Mouse (Mus musculus) c-Kit-positive CD71-negative TER-119-negative erythroid progenitor cells, embryonic 14.5 days (primary cell): Measurements from ENCODE around the gene Gbx1.

ENCODE experiments used
- DNase-seq: peaks from one replicate; pipeline ENCODE4 v3.0.0-alpha.2; 2013; ENCODE audit warnings: low read depth

Gbx1 gene

DNA sequence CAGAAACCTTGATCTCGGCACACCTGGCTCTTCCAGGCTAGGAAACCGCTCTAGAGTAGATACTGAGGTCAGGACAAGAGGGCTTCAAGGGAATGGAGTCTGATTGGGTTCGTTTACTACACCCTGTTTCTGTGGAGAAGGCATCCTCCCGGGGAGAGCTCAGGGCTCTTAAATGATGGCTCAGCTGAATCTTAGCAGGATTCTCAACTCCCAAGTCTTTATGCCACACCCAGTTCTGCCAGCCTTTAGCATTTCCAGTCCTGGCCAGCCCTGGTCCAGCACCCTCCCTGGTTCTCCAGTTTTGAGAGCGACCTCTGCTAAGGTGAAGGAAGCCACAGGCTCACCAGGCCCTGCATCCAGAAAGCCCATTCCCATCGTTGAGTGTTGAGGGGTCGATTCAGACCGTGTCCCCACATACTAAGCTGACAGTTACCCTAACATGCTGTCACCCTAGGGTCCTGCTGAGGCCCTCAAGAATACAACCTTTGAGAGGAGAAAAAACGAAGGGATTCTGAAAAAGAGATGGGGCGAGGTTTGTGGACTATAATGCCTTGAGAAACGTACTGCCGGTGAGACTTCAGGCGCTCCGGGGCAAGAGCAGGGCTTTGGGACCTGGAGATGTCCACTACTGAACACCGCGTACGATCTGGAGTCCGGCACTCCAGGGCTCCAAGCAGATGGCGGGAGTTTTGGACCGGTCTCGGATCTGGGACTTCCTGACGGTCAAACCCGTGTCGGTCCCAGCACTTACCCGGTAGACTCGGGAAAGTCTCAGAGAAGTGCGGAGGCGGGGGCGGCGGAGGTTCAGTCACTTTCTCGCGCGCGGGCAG lies 1.4 kb downstream of the Gbx1 start:
- DNase-seq = no peak

DNA sequence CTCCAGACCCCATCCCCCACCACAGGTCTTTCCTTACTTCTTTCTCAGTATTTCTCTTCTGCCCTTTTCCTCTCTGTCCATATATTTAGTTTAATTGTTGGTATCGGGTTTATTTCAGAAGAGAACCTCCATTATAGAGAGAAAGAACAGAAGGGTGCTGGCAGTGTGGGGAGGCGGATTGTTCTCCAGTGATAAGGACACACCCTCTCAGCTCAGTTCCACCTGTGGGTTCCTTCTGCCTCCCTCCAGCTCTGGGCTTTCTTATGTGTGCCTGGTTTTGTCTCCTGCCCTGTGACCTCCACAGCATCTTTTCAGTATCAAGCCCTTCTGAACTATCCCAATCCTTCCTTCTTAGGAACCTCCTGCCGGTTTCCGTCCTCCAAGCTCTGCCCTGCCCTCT lies 2.5 kb downstream of the Gbx1 start:
- no peak for DNase-seq

DNA sequence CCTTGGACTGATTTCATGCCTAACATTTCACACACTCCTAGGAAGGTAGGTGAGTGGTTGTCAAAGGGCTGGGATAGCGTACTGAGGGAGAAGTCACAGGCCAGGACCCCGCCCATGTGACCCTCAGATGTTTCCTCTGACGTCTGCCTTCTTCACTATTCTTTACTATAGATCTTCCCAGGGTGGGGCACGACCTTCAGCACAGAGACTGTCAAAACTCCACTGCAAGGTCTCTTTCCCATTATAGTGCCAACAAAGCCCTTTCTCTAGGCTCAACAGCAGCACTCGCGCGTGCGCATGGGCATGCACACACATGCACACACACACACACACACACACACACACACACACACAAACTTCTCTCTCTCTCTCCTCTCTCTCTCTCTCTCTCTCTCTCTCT lies 3.2 kb downstream of the Gbx1 start:
- no peak for DNase-seq

DNA sequence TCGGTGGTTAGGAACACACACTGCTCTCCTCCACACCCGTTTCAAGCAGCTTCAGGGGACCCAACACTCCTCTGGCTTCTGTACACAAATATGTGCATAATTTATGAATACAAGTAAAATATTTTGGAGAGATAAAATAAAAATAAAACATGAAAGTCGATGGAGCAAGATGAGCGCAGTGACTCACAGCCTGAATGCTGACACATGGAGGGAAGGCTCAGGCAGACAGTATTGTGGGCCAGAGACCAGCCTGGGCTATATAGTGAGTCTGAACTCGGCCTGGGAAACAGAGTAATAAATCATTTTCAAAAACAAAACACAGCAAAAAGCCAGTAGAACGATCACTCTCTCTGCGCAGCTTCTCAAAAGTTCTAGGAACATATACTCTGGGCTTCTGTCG lies 5.6 kb downstream of the Gbx1 start:
- DNase-seq = no peak

DNA sequence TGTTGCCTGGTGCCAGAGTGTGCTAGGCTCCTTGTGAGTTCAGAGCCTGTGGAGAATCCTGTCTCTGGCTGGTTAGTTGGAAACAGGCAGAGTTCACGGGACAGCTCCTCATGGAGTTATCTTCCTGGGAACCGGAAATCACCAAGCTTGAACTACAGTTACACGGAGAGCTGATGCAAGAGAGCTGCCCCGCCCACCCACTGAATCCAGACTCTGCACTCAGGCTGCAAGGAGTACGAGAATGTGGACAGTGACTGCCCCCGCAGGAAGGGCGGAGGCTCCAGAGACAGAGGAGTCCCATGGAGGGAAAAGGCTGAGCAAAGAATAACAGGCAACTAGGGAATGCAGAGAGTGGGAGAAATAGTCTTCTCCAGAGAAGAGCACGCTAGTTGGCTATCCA lies 14.7 kb downstream of the Gbx1 start:
- DNase-seq = no peak

DNA sequence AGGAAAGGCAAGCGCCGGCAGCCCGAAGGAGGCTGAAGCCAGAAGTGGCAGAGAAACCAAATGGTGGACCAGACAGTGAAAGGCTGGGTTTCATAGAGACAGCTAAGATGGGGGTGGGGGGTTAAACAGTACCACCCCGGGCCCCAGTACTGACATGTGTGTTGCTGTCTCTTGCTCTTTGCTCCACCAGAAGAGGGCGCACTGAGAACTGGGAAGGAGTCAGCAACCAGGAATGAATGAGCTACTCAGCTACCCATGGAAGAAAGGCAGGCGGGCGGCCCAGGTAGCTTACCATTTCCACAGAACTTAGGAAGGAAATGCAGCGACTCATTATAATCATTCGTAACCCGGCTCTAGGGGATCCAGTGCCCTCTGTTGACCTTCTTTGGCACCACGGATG lies 16.4 kb downstream of the Gbx1 start:
- DNase-seq = peak; percentile 42

DNA sequence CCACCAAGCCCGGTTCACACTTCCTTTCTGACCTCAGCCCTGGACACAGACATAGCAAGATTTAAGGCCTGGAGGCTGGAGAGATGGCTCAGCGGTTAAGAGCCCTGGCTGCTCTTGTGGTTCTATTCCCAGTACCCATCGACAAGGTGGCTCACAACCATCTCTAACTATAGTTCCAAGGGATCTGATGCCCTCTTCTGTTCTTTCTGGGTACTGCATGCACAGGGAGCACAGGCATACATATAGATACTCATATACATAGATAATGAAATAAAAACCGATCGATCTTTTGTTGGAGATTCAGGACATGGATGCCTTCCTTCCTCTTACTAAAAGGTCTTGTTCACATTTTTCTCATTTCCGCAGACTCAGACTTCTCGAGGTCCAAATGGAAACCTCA lies 18.6 kb downstream of the Gbx1 start:
- DNase-seq = no peak

DNA sequence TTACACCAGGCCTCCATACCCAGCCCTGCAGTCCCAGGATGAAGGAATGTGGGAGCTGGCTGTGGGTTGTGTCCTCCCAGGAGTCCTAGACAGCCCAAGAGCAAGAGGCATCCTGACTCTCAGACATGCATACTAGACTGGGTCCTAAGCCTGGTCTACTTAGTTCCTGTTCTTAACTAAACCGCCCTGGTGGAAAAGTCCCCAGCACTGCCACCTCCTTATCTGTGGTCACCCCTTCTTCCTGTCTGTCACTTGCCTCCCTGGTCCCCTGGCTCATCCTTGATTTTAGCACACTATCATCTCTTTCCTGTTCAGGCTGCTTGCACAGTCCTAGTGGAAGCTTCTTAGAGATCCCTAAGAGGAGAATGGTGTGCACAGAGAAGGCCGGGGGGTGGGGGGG lies 21.5 kb downstream of the Gbx1 start:
- DNase-seq = peak; percentile 31

DNA sequence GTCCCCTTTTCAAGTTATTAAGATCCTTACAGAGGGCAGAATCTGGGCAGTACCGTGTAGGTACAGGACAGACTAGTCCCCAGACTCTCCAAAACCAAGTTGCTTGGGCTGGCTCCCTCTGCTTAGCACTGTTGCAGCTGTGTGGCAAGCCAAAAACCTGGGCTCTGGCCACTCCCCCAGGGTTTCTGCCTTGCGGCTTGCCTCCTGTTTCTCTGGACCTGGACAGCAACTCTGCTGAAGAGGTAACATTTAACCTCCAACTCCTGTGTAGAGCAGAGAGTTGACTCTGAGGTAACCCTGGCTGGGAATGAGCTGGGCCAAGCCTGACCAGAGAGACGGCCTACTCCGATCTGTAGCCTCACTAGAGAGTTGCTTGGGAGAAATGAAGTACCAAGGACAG lies 24.2 kb downstream of the Gbx1 start:
- DNase-seq = no peak

DNA sequence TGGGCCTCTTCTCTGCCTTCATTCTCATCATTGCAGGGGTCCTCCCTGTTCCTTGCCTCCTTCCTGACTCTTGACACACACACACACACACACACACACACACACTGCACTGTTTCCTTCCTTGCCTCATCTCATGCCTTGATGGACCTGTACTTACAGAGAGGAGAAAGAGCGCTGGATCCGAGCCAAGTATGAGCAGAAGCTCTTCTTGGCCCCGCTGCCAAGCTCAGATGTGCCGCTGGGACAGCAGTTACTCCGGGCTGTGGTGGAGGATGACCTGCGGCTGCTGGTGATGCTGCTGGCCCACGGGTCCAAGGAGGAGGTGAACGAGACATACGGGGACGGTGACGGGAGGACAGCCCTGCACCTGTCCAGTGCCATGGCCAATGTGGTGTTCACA lies 26.2 kb downstream of the Gbx1 start:
- no peak for DNase-seq

DNA sequence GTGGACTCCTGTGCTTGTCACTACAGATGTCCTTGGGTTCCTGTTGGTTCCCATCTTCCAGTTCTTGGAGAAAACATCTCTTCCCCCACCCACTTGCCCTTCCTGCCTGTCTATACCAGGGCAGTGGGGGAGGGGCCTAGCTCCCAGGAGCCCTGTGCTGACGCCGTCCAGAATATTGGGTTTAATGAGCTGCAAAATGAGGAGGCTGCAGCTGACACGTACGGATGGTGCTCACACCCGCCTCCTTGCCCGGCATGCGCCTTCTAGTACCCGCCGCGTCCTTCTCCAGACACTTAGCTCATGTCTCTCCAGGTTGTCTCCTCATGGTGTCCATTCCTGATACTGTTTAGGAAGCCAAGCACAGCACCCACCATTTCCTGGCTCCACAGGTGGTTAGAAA lies 27.9 kb downstream of the Gbx1 start:
- DNase-seq = no peak

DNA sequence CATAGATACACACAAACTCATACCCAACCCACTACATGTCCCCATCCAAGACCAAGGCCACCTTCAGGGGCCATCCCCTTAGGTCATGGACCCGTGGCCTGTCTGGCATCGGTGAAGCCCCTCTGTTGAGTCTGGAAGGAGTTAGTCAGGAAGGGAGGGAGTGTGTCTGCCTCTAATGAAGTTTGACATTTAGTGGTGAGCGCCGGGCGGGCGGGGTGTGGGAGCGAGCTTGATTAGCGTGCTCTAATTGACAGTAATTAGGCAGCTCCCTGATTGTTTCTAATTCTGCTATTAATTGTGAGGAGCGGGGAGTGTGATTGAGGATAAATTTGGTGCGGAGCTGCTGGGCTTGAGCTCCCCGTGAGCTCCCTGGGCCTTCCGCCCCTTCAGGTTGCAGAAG lies 29.5 kb downstream of the Gbx1 start:
- no peak for DNase-seq

DNA sequence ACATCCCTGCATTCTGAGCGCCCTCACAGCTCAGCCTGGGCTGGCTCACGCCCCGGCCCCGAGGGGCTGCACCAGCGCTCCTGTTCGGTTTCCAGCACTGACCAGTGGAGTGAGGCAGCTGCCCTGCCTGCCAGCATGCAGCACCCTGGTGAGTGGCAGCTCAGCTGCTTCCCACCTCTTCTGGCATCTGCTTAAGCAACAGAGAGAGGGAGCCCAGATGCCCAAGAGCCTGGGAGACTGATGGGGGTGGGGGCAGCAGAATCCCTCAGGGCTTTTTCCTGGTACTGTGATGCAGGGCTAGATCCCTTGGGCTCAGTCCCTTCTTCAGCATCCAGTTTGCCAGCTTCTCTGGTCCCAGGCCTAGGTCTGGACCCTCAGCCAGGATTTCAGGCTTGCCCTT lies 30.2 kb downstream of the Gbx1 start:
- no peak for DNase-seq

DNA sequence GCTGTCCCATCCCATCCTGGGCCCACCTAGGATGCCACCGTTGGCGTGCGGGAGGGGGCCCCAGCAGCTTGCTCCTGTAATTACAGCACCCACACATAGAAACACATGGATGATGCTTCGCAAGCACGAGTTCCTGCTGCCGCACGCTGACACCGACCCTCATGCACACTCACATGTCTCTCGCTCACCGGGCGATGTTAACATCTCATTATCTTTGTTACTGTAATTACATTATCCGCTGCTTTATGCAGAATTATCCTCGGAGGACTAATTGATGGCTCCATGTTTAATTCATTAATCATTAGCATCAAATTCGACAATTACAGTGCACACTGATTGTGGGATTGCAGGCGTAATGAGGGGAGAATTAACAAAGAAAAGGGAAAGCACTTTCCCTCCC lies 32.0 kb downstream of the Gbx1 start:
- DNase-seq = no peak

DNA sequence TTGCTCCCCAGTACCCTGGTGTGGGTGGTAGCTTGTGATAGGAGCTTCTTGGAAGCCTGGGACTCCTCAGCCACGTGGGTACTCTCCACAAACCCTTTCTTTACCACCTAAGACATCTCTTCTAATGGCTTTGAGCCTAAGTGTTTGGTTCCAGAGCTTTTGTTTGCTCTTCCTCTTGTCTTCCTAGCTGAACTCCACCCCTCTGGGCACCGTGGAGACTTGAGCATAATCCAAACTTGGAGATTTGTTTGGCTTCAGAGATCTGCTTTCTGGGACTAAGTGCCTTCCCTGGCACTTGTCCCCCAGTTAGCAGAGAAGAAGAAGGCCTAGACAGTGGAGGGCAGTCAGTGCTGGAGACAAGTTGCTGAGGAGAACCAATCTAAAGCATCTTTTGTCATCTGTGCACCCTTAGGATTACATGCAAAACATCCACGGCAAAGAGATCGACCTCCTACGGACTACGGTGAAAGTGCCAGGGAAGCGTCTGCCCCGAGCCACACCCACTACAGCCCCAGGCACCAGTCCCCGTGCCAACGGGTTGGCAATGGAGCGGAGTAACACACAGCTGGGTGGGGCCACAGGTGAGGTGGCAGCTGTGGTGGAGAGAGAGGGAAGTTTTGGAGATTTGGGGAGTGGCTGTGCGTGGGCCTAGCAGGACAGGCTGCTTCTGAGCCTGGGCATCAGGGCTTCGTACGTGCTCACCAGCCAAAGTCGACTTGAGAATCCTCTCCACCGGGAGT lies 34.3 kb downstream of the Gbx1 start:
- no peak for DNase-seq

DNA sequence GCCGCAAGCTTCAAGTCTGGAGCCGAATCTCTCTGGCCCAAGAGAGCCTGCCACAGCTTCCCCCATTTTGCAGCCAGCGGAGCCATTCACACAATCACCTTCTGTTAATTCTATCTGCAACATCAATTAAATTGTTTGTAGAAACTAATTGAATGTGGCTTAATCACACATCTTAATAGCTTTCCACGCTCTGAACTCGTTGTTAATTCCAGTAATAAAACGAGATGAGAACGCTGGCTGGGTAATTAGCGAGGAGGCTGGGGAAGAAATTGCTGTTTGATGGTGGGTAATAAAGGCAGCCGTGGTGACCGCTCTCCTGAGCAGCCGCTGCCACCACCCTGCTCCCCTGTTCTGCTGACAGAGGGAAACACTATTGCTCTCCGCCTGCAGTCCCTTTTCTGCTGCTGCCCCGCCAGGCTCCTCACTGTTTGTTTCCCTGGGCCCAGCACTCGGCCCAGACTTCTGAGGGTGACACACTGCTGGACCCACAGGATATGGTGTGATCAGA lies 36.5 kb downstream of the Gbx1 start:
- DNase-seq = no peak

DNA sequence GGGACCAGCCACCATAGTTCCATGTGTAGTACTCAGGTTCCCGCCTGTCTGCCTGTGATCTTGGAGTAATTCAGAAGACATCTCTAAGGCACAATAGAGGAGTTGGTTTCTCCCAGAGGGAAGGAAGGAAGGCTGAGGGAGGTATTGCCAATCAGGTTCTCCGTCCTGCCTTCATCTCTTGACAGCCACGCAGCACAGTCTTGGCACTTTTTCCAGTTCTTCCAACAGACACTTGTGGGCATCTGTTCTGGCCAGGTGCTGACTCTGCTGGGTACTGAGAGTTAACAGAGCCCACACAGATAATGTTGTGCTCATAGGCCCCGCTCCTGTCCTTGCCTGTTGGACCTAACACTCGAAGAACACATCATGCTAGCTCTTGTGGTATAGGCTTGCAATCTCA lies 40.3 kb downstream of the Gbx1 start:
- no peak for DNase-seq

DNA sequence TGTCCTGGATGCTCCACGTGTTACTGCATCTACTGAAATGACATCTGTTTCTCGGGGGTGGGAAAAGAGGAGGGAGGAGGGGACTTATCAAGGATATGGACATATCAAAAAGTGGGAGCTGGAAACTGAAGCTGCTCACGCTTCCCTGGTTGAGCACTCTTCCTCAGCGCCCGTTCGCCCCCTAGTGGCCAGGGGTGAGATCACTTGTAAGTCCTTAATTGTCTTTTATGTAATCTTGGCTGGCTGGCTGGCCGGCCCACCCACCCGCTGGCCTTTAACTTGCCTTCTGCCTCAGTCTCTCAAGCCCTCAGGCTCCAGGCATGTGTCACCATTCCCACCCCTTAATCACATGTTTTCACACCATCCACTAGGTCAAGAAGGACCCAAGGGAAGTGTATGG lies 40.9 kb downstream of the Gbx1 start:
- peak; percentile 74 for DNase-seq

DNA sequence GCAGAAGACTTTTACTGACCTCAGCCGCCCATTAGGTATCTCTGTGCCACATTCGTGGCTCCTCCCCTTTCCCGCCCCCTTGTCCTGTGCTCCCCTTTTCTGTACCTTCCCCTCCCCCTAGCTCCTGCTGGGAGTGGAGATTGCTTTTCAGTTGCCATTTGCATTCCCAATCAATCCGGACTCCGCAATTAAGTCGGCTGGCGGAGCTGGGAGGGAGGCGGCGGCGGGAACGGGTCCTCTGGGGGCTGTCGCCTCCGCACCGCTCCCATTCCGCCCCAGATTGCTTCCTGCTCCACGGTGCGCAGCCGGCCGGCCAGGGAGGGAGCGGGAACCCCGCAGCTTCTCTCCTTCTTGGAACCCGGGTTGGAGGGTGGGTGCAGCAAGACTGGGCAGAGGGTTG lies 42.0 kb downstream of the Gbx1 start:
- DNase-seq = no peak

DNA sequence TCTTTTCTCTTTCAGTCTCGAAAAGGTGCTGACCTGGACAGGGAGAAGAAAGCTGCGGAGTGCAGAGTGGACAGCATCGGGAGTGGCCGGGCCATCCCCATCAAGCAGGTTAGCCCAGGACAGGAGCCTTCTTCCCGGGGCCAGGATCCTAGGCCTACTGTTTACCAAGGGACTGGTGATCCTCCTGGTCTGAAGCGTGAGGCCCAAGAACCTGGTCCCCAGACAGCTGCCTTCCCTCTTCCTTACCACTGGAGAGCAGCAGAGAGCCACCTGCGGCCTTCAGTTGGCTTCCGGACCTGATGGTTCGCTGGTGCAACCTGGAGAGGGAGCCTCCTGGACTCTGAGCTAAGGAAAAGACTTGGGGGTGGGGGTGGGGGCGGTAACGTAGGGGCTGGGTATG lies 43.7 kb downstream of the Gbx1 start:
- peak; percentile 50 for DNase-seq

DNA sequence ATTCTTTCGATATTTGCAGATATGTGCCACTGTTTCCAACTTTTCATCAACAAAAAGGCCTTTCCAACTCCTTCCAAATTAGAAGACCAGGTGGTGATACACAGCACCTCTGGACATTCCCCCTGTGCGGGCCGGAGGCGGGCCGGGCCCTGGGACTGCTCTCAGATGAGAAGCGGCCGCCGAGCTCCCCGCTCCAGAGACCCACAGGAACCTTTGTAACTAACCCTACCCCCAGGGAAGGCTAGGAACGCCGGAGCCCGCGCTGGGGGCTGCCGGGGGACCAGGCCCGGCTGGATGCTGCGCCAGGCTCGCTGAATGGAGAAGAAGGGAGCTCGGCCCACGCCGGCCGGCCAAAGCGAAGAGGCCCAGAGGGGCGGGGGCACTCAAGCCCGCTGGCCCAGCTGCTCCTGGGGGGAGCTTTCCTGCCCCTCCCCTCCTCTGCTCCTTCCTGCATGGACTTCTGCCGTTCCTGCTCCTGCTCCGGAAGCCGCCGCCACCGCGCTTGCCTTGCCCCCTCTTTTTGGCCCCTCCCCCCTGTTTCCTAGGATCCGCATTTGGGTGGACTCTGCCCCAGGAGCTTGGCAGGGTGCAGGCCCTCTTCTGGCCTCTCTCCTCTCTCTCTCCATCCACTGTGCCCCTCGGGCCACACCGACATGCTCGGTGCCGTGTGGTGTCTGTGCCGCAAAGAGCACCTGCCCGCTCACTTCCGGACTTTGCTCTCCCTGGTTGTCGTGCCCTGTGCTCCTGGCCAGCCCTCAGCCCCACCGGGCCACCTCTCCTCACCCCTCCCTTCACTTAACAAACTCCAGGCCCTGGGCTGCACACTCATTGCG lies 44.5 kb downstream of the Gbx1 start:
- no peak for DNase-seq

DNA sequence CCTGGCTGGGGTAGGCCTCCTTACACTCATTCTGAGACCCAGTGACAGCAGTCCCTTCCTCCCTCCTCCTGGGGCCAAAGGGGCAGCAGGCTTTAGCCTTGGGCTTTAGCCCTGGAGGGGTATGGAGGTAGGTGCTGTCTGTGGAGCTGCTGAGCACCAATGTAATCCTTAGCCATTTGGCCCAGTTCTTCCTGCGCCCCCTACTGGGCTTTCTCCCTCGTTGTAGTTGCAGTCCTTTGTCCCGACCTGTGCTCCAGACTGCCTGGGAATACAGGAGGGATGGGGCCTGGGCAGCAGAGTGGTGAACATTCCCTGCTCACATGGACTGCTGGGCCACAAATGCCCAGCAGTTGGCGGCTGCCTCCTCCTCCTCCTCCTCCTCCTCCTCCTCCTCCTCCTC lies 45.4 kb downstream of the Gbx1 start:
- no peak for DNase-seq

DNA sequence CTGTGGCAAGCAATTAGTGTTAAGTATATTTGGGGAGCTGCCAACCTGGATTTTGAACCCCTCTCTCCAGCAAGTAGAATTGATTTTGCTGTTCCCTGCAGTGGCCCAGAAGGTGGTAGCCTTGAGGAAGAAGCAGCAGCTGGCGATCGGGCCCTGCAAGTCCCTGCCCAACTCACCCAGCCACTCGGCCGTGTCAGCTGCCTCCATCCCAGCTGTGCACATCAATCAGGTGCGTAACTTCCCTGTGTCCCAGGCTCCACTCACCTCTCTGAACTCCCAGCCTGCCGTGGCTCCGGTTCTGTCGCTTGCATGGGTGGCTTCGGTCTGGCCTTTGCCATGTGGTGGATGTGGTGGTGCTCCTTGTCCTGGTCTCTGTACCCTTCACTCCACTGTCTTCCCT lies 49.1 kb downstream of the Gbx1 start:
- no peak for DNase-seq
